Mouse (Mus musculus): Measurements from ENCODE around the gene Atp5d. TPM values are rescaled to one million over a fixed set of nuclear protein-coding genes. Genes with fewer than 3 reads are reported as not detected.

Gene Atp5d
- polyA plus RNA-seq, 1 experiment = 1,163 TPM

DNA sequence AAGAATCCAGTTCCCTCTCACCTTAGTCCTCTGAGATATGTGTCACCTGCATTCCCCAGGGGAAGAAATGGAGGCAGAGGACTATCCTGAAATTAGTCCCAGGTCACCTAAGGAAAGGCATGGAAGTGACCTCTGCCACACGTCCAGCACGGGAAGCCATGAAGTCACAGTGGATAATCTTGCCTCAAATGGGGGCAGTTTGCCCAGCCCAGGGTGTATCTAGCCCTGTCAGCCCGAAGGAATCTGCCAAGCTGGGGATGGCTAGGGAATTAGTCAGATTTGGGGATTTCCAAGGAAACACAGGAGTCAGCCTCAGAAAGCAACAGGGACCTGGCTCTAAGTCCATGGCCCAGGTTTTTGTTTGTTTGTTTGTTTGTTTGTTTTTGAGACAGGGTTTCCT, 34.3 kb upstream of the Atp5d start:
- H3K4me1 ChIP-seq (replicated peaks; ENCODE audit: control insufficient read depth, insufficient read depth, low read length) = peaks cover 18% of the 10 kb centered on the region
- 90% methylated on average over 3 of the region's 3 CpGs for WGBS
- TF ChIP-seq POLR2A (IDR thresholded peaks at IDR 0.05; ENCODE audit: control insufficient read depth, extremely low read depth, insufficient read depth, low read length, poor library complexity) (no peak), CTCF (IDR thresholded peaks at IDR 0.05; ENCODE audit: borderline replicate concordance, control insufficient read depth, extremely low read depth, insufficient read depth, low read length, poor library complexity) (no peak)
- H3K27ac ChIP-seq (ENCODE audit: control insufficient read depth, insufficient read depth, low read length) = no peak overlapping the region
- H3K36me3 ChIP-seq (ENCODE audit: control insufficient read depth, insufficient read depth, low read length) = no peaks in the 10 kb centered on the region
- no peak overlapping the region for H3K4me3 ChIP-seq (ENCODE audit: control insufficient read depth, insufficient read depth, low read length)
- no peak for DNase-seq
- no peaks in the 10 kb centered on the region for H3K27me3 ChIP-seq (ENCODE audit: control insufficient read depth, insufficient read depth, low read length)

DNA sequence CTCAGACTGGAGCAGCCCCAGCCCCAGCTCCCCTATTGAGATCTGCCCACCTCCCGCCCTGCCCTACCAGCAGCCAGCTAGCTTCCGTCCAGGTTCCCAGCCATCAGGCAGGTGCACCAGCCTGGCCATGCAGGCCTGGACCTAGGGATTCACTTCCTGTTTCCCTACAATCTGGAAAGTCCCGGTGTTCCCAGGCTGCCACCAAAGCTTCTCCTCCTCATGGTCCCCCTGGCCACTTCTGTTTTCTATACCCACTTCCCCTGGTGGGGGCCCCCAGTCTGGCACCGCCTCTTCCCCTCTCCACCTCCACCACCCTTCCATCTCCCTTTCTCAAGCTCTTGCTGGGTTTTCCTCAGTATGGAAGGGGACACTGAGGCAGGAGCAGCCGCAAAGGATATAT, 33.0 kb upstream of the Atp5d start, which contains the start of gene Sbno2:
Gene Sbno2 (minus strand): TSS at position 112 of the 400 bp plus-strand sequence.
- TF ChIP-seq CTCF (IDR thresholded peaks at IDR 0.05; ENCODE audit: borderline replicate concordance, control insufficient read depth, extremely low read depth, insufficient read depth, low read length, poor library complexity) (no peak), POLR2A (IDR thresholded peaks at IDR 0.05; ENCODE audit: control insufficient read depth, extremely low read depth, insufficient read depth, low read length, poor library complexity) (no peak)
- no peak for DNase-seq
- Histone ChIP-seq H3K27ac (ENCODE audit: control insufficient read depth, insufficient read depth, low read length) (peak within 1 kb of the TSS; percentile 7; the same call in 1 of the 2 replicates), H3K4me1 (replicated peaks; ENCODE audit: control insufficient read depth, insufficient read depth, low read length) (peaks cover 17% of the 10 kb centered on the region), H3K36me3 (ENCODE audit: control insufficient read depth, insufficient read depth, low read length) (no peaks in the 10 kb centered on the region), H3K4me3 (ENCODE audit: control insufficient read depth, insufficient read depth, low read length) (no peak within 1 kb of the TSS), H3K27me3 (ENCODE audit: control insufficient read depth, insufficient read depth, low read length) (no peaks in the 10 kb centered on the region)
- WGBS = 58% methylated on average over 5 of the region's 5 CpGs

GRCm38 (mm10) chr10:80105926-80106325, 32.5 kb upstream of the Atp5d start:
- peak overlapping the region; percentile 7; the same call in 1 of the 2 replicates for H3K27ac ChIP-seq (ENCODE audit: control insufficient read depth, insufficient read depth, low read length)
- DNase-seq = no peak
- 71% methylated on average over 5 of the region's 5 CpGs for WGBS
- peaks cover 12% of the 10 kb centered on the region for H3K4me1 ChIP-seq (replicated peaks; ENCODE audit: control insufficient read depth, insufficient read depth, low read length)
- H3K27me3 ChIP-seq (ENCODE audit: control insufficient read depth, insufficient read depth, low read length) = no peaks in the 10 kb centered on the region
- H3K36me3 ChIP-seq (ENCODE audit: control insufficient read depth, insufficient read depth, low read length) = no peaks in the 10 kb centered on the region
- H3K4me3 ChIP-seq (ENCODE audit: control insufficient read depth, insufficient read depth, low read length) = no peak overlapping the region
- TF ChIP-seq CTCF (IDR thresholded peaks at IDR 0.05; ENCODE audit: borderline replicate concordance, control insufficient read depth, extremely low read depth, insufficient read depth, low read length, poor library complexity) (no peak), POLR2A (IDR thresholded peaks at IDR 0.05; ENCODE audit: control insufficient read depth, extremely low read depth, insufficient read depth, low read length, poor library complexity) (no peak)

DNA sequence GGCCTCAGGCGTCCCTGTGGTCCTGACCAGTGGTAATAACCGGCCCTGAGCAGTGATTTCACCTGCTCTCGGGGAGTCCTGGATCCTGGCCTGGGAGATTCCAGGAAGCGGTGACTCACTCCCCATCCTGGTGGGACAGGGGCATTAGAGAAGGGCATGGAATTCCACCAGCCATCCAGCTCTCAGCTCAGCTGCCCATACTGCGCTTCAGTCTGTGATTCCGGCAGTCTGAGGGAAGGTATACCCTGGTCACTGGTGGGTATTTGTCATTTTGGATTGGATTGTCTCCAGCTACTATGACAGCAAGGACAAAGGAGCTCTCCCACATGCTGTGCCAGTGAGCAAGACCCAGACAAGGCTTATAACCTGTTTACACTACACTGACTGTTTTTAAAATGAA, 30.8 kb upstream of the Atp5d start:
- Histone ChIP-seq H3K4me3 (ENCODE audit: control insufficient read depth, insufficient read depth, low read length) (no peak overlapping the region), H3K27ac (ENCODE audit: control insufficient read depth, insufficient read depth, low read length) (no peak overlapping the region), H3K27me3 (ENCODE audit: control insufficient read depth, insufficient read depth, low read length) (no peaks in the 10 kb centered on the region), H3K36me3 (ENCODE audit: control insufficient read depth, insufficient read depth, low read length) (no peaks in the 10 kb centered on the region), H3K4me1 (replicated peaks; ENCODE audit: control insufficient read depth, insufficient read depth, low read length) (peaks cover 1% of the 10 kb centered on the region; the same call in 1 of the 2 replicates)
- no peak for TF ChIP-seq CTCF (IDR thresholded peaks at IDR 0.05; ENCODE audit: borderline replicate concordance, control insufficient read depth, extremely low read depth, insufficient read depth, low read length, poor library complexity)
- no peak for TF ChIP-seq POLR2A (IDR thresholded peaks at IDR 0.05; ENCODE audit: control insufficient read depth, extremely low read depth, insufficient read depth, low read length, poor library complexity)
- WGBS = 96% methylated on average over 6 of the region's 6 CpGs
- no peak for DNase-seq

DNA sequence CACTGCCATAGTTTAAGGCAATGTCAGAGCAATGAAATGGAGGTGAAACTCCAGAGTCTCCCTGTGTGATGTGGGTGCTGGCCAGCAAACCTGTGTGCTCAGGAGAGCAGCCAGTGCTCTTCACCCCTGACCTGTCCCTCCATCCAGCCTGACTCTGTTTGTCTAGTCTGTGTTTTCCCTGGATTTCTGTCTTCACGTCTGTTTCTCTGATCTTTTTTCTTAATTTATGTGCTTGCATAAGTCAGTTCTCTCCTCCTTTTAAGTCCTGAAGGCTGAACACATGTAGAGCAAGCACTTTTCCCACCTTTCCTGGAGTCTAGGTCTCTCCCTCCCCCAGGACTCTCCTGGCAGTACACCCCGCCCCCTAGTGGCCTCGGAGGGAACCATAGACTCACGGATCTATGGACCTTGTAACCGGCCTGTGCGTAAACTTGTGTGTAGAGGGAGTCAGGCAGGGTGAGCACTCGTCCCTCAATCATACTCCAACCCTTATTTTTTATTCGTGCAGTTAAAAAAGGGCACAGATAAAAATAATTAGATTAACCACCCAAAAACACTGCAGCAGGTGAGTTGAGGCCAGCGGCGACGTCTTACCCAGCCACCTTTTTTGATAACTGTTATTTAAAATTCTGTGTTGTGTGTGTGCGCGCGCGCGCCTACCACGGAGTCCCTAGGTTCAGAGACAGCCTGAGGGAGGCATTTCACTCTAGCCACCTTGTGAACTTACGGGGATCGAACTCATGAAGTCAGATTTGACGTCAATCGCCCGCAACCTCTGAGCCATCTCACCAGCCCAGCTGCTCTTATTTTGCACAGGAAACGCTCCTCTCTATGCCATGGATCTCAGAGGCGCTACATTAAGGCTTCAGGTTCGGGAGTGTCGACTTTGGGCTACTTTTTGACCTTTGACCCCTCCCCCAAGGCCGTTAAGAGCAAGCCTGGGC, 23.8 kb upstream of the Atp5d start:
- peaks cover 29% of the 10 kb centered on the region for H3K4me1 ChIP-seq (replicated peaks; ENCODE audit: control insufficient read depth, insufficient read depth, low read length)
- H3K27ac ChIP-seq (ENCODE audit: control insufficient read depth, insufficient read depth, low read length) = peak overlapping the region; percentile 67
- no peak for TF ChIP-seq POLR2A (IDR thresholded peaks at IDR 0.05; ENCODE audit: control insufficient read depth, extremely low read depth, insufficient read depth, low read length, poor library complexity)
- peak; percentile 76; the same call in 1 of the 2 replicates for TF ChIP-seq CTCF (IDR thresholded peaks at IDR 0.05; ENCODE audit: borderline replicate concordance, control insufficient read depth, extremely low read depth, insufficient read depth, low read length, poor library complexity)
- H3K27me3 ChIP-seq (ENCODE audit: control insufficient read depth, insufficient read depth, low read length) = no peaks in the 10 kb centered on the region
- peak; percentile 94 for DNase-seq
- H3K36me3 ChIP-seq (ENCODE audit: control insufficient read depth, insufficient read depth, low read length) = no peaks in the 10 kb centered on the region
- 4% methylated on average over 27 of the region's 27 CpGs for WGBS
- H3K4me3 ChIP-seq (ENCODE audit: control insufficient read depth, insufficient read depth, low read length) = peak overlapping the region; percentile 62

- DNase-seq = peak; percentile 99
- Histone ChIP-seq H3K4me3 (ENCODE audit: control insufficient read depth, insufficient read depth, low read length) (peak within 1 kb of the TSS; percentile 73), H3K4me1 (replicated peaks; ENCODE audit: control insufficient read depth, insufficient read depth, low read length) (peaks cover 29% of the 10 kb centered on the region), H3K27me3 (ENCODE audit: control insufficient read depth, insufficient read depth, low read length) (no peaks in the 10 kb centered on the region), H3K27ac (ENCODE audit: control insufficient read depth, insufficient read depth, low read length) (peak within 1 kb of the TSS; percentile 67), H3K36me3 (ENCODE audit: control insufficient read depth, insufficient read depth, low read length) (no peaks in the 10 kb centered on the region)
- WGBS = under 1% methylated on average over 70 of the region's 70 CpGs
- no peak; the same call in 1 of the 2 replicates for TF ChIP-seq CTCF (IDR thresholded peaks at IDR 0.05; ENCODE audit: borderline replicate concordance, control insufficient read depth, extremely low read depth, insufficient read depth, low read length, poor library complexity)
- TF ChIP-seq POLR2A (IDR thresholded peaks at IDR 0.05; ENCODE audit: control insufficient read depth, extremely low read depth, insufficient read depth, low read length, poor library complexity) = peak; percentile 64
Measured at GRCm38 (mm10) chr10:80115290-80115943, 23.0 kb upstream of the Atp5d start, which contains the start of gene Stk11. TSS of gene Stk11 (plus strand) at chr10:80115803.
